Mouse (Mus musculus) bone marrow macrophage, adult 2 months (primary cell): ENCODE results near the gene Hoxa5.

Experiments
- CTCF ChIP-seq: IDR thresholded peaks from 2 replicates; pipeline ENCODE4 v1.5.1; 2012; ENCODE audit warnings: low read depth, mild to moderate bottlenecking, low read length, moderate library complexity
- POLR2A ChIP-seq: IDR thresholded peaks from 2 replicates; pipeline ENCODE4 v1.6.1; 2012; ENCODE audit warnings: mild to moderate bottlenecking, low read depth, low read length, borderline replicate concordance

- no peak for TF ChIP-seq CTCF
- no peak for TF ChIP-seq POLR2A
Measured at GRCm38 (mm10) chr6:52162093-52162380, 42.4 kb downstream of the Hoxa5 start.
